Mouse (Mus musculus) ovary, adult 10 weeks (tissue): ENCODE measurements around the gene Ptprs. TPM values are rescaled to one million over a fixed set of nuclear protein-coding genes. Genes with fewer than 3 reads are reported as not detected.

Experiments
- polyA plus RNA-seq: library from polyadenylated mRNA; stranded (reverse); fragments of 350-450 nt; fragmentation: Illumina TruSeq; extraction: RNeasy Lipid Tissue Mini Kit (QIAGEN cat#74804); gene quantifications from one replicate; pipeline ENCODE4 v1.2.3, GENCODE M21; 2014

Gene Ptprs
- 1.1 TPM for polyA plus RNA-seq

GRCm38 (mm10) chr17:56476402-56476752 is at the start of gene Ptprs:
Gene Ptprs (minus strand): TSS chr17:56476483.

GRCm38 (mm10) chr17:56512310-56512709 is 36.0 kb upstream of the Ptprs start, which contains the start of gene Znrf4:
Gene Znrf4 (minus strand): TSS chr17:56512431.

Other genes starting within 250 kb of the Ptprs start
- gene Fem1a, start 219.7 kb downstream of the Ptprs start, polyA plus RNA-seq = 2.5 TPM
- 0.20 TPM for gene Ticam1, start 199.7 kb downstream of the Ptprs start, polyA plus RNA-seq
- gene Plin3, start 183.6 kb downstream of the Ptprs start, polyA plus RNA-seq = 22.7 TPM
- not detected for gene Arrdc5, start 176.2 kb downstream of the Ptprs start, polyA plus RNA-seq
- 26.4 TPM for gene Uhrf1, start 173.2 kb downstream of the Ptprs start, polyA plus RNA-seq
- gene Kdm4b, start 150.4 kb downstream of the Ptprs start, polyA plus RNA-seq = 1.2 TPM
- not detected for gene Znrf4, start 35.9 kb upstream of the Ptprs start, polyA plus RNA-seq
- 0.37 TPM for gene Gm20219, start 77.9 kb upstream of the Ptprs start, polyA plus RNA-seq
- 27.3 TPM for gene Safb2, start 108.1 kb upstream of the Ptprs start, polyA plus RNA-seq
- 16.4 TPM for gene Safb, start 108.3 kb upstream of the Ptprs start, polyA plus RNA-seq
- gene 2410015M20Rik, start 133.3 kb upstream of the Ptprs start, polyA plus RNA-seq = 2.6 TPM
- not detected for gene Rpl36, start 136.9 kb upstream of the Ptprs start, polyA plus RNA-seq
- gene Lonp1, start 150.4 kb upstream of the Ptprs start, polyA plus RNA-seq = 6.8 TPM
- 0.46 TPM for gene Catsperd, start 151.7 kb upstream of the Ptprs start, polyA plus RNA-seq
- 0.80 TPM for gene Ranbp3, start 196.8 kb upstream of the Ptprs start, polyA plus RNA-seq
- gene Ndufa11, start 241.3 kb upstream of the Ptprs start, polyA plus RNA-seq = not detected
- gene Vmac, start 241.5 kb upstream of the Ptprs start, polyA plus RNA-seq = 16.3 TPM